Mouse (Mus musculus) lung, postnatal 0 days (tissue): ENCODE results near the gene Ror2.

ENCODE experiments used
- CTCF ChIP-seq: IDR thresholded peaks from 2 replicates; pipeline ENCODE4 v1.5.1; 2016; ENCODE audit warnings: antibody characterized with exemption, mild to moderate bottlenecking
- EP300 ChIP-seq: IDR thresholded peaks from 2 replicates; pipeline ENCODE4 v1.6.1; 2016; ENCODE audit warnings: antibody characterized with exemption, mild to moderate bottlenecking, control low read depth

GRCm38 (mm10) chr13:53285756-53286361 lies at the start of gene Ror2:
- TF ChIP-seq EP300 (no peak), CTCF (peak; percentile 74)
